Comparison of ENCODE assay signal across 8 mouse cellular contexts in genomic region chr13:60467821-60468579, GRCm38 (mm10).
DNase-seq lines count a peak whose midpoint lies in the region; ATAC-seq and TF ChIP-seq lines count a peak whose summit lies in the region.
"Had no signal": no experiment of that assay in that cellular context is flagged by ENCODE, and none has a peak within 500 bp of the region (broad histone marks: within the 10 kb centered on the region; RNA-seq: fewer than 3 reads in every experiment).

No protein-coding gene starts in this region.

- H3K79me2 ChIP-seq in liver, adult 2 months (ENCODE audit: control insufficient read depth, insufficient read depth, low read length) = no peaks in the 10 kb centered on the region

- POLR2A ChIA-PET in Patski (lab: Charles Lee) = interaction anchor here (0.5 to 1.4 kb wide), 6 partner anchors 51 to 529 kb away, joined by 3 read pairs; no protein-coding TSS in a partner anchor

- no peak overlapping the region for H3K9ac ChIP-seq in liver, adult 2 months (ENCODE audit: low read depth, low read length)
- H3K9ac ChIP-seq in liver, embryonic 12.5 days = no peak overlapping the region
- H3K9ac ChIP-seq in midbrain, postnatal 0 days (replicated peaks; ENCODE audit: low read length, poor library complexity, severe bottlenecking) = no peak overlapping the region
- H3K9ac ChIP-seq: neural tube, embryonic 13.5 days had no signal

- no peaks in the 10 kb centered on the region for H3K9me3 ChIP-seq in liver, embryonic 12.5 days (replicated peaks)
- H3K9me3 ChIP-seq in midbrain, postnatal 0 days (ENCODE audit: low read length) = no peaks in the 10 kb centered on the region
- H3K9me3 ChIP-seq: neural tube, embryonic 13.5 days had no signal

- no peak for TF ChIP-seq POLR2A in liver, adult 2 months (IDR thresholded peaks at IDR 0.05; ENCODE audit: extremely low read depth, insufficient read depth, low read length)

- peak; percentile 36 for DNase-seq in liver, adult 2 months (ENCODE audit: extremely low read depth, low read depth, low spot score)
- no peak for DNase-seq in Patski (ENCODE audit: low read depth, low spot score)
- peak; percentile 45 for DNase-seq in cerebellum, adult 9-10 months
- peak; percentile 48 to 62 for DNase-seq in left cerebral cortex, postnatal 10 days (ENCODE audit: extremely low spot score in 1 of 2, low spot score in 2 of 2)
- DNase-seq in midbrain, postnatal 0 days (ENCODE audit: low spot score) = peak; percentile 75

- H3K27ac ChIP-seq in liver, adult 2 months (replicated peaks; ENCODE audit: insufficient read depth, low read depth, low read length) = no peak overlapping the region
- H3K27ac ChIP-seq in liver, embryonic 12.5 days = no peak overlapping the region
- H3K27ac ChIP-seq in midbrain, postnatal 0 days (ENCODE audit: low read depth, low read length) = no peak overlapping the region
- H3K27ac ChIP-seq: neural tube, embryonic 13.5 days had no signal

- peak; percentile 34; the same call in 1 of the 2 replicates for TF ChIP-seq CTCF in liver, adult 2 months (IDR thresholded peaks at IDR 0.05; ENCODE audit: low read depth, low read length)
- peak; percentile 75 for TF ChIP-seq CTCF in Patski (IDR thresholded peaks at IDR 0.05)
- peak; percentile 95 for TF ChIP-seq CTCF in midbrain, postnatal 0 days (IDR thresholded peaks at IDR 0.05)

- H3K4me3 ChIP-seq in liver, adult 2 months (ENCODE audit: insufficient read depth, low read depth, low read length) = no peak overlapping the region
- H3K4me3 ChIP-seq in liver, embryonic 12.5 days = no peak overlapping the region
- no peak overlapping the region for H3K4me3 ChIP-seq in midbrain, postnatal 0 days (ENCODE audit: low read depth, low read length)
- H3K4me3 ChIP-seq: neural tube, embryonic 13.5 days had no signal

- CTCF ChIA-PET in Patski (lab: Charles Lee) = interaction anchor here (0.7 to 2.6 kb wide), 16 partner anchors 9 to 627 kb away, joined by 3 to 14 read pairs (median 4); partner anchors contain the start of gene Gas1

- 24% methylated on average over 11 of the region's 11 CpGs for WGBS in liver, adult 2 months
- 25% methylated on average over 11 of the region's 11 CpGs for WGBS in liver, embryonic 12.5 days (ENCODE audit: insufficient replicate concordance)
- 17% methylated on average over 11 of the region's 11 CpGs for WGBS in midbrain, postnatal 0 days

- H3K36me3 ChIP-seq in liver, adult 2 months (ENCODE audit: control insufficient read depth, insufficient read depth, low read length) = no peaks in the 10 kb centered on the region
- H3K36me3 ChIP-seq in liver, embryonic 12.5 days = no peaks in the 10 kb centered on the region
- no peaks in the 10 kb centered on the region for H3K36me3 ChIP-seq in midbrain, postnatal 0 days (ENCODE audit: insufficient read depth, low read length)
- H3K36me3 ChIP-seq: neural tube, embryonic 13.5 days had no signal

- no peak overlapping the region for H3K4me2 ChIP-seq in liver, embryonic 12.5 days
- H3K4me2 ChIP-seq in midbrain, postnatal 0 days (ENCODE audit: low read depth, low read length, poor library complexity, severe bottlenecking) = no peak overlapping the region
- H3K4me2 ChIP-seq: neural tube, embryonic 13.5 days had no signal

- ATAC-seq in liver, embryonic 12.5 days = no peak
- ATAC-seq in Patski = no peak
- ATAC-seq in granulocyte monocyte progenitor cell, adult 5-6 weeks (replicated peaks; ENCODE audit: poor library complexity, severe bottlenecking) = peak; percentile 63
- no peak for ATAC-seq in midbrain, postnatal 0 days (ENCODE audit: low FRiP score)

- intact Hi-C loops in left cerebral cortex, postnatal 10 days (cut with DNase I) = loop anchor here (2.0 to 5.0 kb wide), 3 partner anchors 291 to 625 kb away; partner anchors contain the start of gene Gas1

- H3K4me1 ChIP-seq in liver, adult 2 months (ENCODE audit: control insufficient read depth, insufficient read depth, low read length) = no peaks in the 10 kb centered on the region
- H3K4me1 ChIP-seq in liver, embryonic 12.5 days = peaks cover 15% of the 10 kb centered on the region
- H3K4me1 ChIP-seq in midbrain, postnatal 0 days (ENCODE audit: insufficient read depth, low read length) = 0 out of 2 replicates have a peak, but pooled peaks cover 7% of the 10 kb centered on the region
- H3K4me1 ChIP-seq: neural tube, embryonic 13.5 days had no signal

- no peaks in the 10 kb centered on the region for H3K27me3 ChIP-seq in liver, adult 2 months (ENCODE audit: control insufficient read depth, insufficient read depth, low read length)
- no peaks in the 10 kb centered on the region for H3K27me3 ChIP-seq in liver, embryonic 12.5 days (replicated peaks)
- no peaks in the 10 kb centered on the region for H3K27me3 ChIP-seq in Patski
- no peaks in the 10 kb centered on the region for H3K27me3 ChIP-seq in midbrain, postnatal 0 days (ENCODE audit: insufficient read depth, low read length)
- H3K27me3 ChIP-seq: neural tube, embryonic 13.5 days had no signal

- in situ Hi-C loops in Patski (cut with MboI; ENCODE audit: low pct_unique_long_range_greater_than_20kb) = loop anchor here (5.0 to 25.0 kb wide), 4 partner anchors 291 to 576 kb away; partner anchors contain the start of gene Gas1

Comparison
In these comparisons a context has a peak if more than half of its experiments do, and no peak if none do; other contexts are left out.
1. CTCF ChIP-seq: peak in every context shown above with its lines; median percentile 95 in midbrain, postnatal 0 days; 75 in Patski; 34 in liver, adult 2 months.